Mouse (Mus musculus) embryo, embryonic 10.5 days (tissue): Measurements from ENCODE around the gene Synj2.

Experiments used
- DNase-seq: peaks from one replicate; pipeline ENCODE4 v3.0.0-alpha.2; 2015; ENCODE audit warnings: low spot score

Gene Synj2

DNA sequence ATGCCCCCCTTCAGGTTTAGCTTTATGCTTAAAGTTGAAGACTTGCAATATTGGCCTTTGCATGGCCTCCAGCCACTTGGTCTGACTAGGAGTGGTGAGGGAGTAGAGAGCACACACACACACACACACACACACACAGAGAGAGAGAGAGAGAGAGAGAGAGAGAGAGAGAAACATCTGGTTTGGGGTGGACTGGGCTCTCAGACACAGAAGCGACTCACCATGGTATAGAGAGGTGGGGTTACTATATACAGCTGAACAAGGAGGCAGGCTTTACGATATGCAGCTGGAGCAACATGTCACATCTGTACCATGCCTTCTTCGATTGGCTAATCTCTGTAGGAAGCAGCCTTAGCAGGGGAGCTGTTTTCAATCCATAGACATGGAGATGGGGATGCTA lies 5.4 kb upstream of the Synj2 start:
- DNase-seq: no peak

GRCm38 (mm10) chr17:5936276-5936675 lies 4.8 kb upstream of the Synj2 start:
- no peak for DNase-seq

DNA sequence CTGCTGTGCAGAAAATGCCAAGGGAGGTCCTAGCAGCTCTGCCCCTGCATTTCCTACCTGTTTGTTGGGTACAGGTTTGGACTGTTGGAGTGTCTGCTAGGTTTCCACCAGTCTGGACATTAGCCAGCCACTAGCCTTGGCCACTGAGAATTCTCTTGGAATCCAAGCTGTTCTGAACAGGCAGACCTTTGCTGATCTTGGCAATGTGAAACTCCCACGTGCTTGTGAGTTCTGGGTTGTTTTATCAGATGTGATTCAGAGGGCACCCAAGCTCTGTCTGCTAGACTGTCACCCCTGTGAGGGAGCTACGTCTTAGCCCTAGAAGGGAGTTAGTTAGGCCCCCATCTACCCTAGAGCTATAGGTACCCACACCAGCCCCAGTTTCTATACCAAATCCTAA lies 3.6 kb upstream of the Synj2 start:
- DNase-seq: no peak

DNA sequence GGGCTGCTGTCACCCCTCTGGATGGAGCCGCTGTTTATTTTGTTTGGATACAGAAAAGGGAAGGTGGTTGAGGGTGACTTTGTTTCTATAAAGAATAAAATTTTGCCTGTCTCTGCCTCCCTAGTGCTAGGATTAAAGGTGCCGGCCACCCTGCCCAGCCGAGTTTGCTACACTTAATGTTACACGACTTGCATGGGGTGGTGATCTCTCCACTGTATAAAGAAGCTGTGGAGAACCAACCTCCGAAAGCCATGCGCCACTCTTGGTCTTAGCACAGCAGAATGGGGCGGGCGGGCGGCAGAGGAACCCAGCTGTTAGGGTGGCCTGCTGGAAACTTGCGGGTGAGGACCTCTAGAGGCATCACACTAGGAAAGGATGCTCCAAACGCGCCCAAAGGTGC lies 1.2 kb upstream of the Synj2 start:
- no peak for DNase-seq

DNA sequence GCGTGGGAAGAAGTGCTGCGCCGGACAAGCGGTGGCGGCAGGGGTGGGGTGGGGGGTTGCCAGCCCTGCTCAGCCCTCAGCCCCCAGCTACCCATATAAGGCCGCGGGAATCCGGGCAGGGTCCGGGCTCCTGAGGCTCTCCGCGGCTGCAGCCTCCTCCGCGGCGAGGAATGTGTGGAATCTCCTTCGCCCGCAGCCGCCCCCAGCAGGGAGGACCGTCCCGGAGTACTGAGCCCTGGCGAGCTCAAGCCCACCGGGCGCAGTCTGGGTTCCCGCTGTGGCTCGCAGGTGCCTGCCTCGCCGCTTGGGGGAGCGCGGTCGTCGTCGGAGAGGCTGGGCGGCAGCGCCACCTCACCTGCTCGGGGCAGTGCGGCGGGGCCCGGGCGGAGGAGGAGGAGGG lies 288 bp upstream of the Synj2 start:
- DNase-seq: peak; percentile 82

DNA sequence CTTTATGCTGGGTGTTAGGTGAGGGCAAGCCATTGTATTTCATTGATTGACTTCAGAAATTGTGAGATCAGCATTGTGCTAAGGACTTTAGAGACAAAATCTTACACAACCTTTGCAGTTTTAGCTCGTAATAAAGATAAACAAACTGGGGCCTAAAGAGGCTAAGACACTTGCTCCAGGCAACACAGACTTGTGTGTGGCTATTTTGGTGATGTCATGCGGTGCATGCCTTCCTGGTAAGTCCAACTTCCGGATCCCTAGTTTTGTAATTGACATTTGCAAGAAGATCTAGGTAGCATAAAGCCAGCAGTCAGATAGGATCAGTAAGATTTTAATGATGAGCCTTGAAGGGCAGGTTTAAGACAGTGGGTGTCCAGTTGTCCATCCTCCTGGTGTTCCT lies 1.1 kb downstream of the Synj2 start:
- DNase-seq: no peak

- no peak for DNase-seq
These were observed 2.0 kb downstream of the Synj2 start for GRCm38 (mm10) chr17:5943053-5943452.

DNA sequence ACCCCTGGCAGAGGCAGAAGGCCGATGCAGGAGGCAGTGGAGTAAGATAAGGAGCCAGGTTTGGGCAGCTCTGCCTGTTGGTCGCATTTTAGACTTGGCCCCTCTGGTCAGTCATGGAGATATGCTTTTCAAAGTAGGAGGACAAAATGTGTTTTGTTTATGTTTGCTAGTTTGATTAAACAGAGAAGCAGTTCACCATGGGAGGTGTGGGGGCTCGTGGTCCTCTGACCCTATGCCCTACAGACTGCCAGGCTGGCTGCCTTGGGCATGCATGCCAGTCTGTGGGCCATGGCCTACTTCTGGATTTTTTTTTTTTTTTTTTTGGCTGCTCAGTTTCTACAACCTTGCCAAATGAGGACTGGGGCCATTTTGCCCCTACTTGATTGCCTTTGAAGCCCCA lies 6.0 kb downstream of the Synj2 start:
- no peak for DNase-seq

DNA sequence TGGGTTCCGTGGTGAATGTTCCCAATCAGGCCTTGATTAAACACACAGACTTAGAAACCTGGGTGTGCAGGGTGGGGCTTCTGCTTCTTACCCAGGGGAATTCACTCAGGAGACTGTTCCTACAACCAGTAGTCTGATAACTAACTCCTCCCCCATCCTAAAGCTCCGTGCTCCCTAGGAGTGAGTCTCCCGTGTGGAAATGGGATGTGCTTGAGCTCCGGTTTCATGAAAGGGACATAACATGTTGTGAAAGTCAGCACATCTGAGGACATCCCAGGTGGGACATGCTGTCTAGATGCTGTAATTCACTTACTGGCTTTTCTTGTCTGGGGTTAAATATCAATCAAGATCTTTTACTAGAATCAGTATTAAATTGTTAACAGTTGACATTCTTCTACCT lies 11.4 kb downstream of the Synj2 start:
- no peak for DNase-seq

GRCm38 (mm10) chr17:5956350-5957000 lies 15.4 kb downstream of the Synj2 start:
- no peak for DNase-seq

DNA sequence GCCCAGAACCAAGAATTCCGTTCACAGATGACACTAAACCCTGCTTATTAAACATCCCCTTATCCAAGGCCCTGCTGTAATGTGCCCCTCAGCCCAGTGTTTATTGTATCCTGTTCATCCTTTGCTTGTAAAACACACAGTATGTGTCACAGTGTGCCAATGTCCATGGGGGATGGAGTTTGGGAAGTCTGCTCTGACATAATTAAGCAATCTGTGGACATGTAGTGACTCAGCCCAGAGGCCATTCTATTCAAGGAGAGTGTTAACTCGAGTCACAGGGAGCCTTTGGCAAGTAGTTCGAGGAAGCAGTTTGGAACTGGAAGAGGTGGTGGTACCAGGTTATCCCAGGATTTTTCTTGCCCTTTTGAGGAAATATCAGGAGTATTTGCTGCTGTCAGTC lies 16.0 kb downstream of the Synj2 start:
- no peak for DNase-seq

DNA sequence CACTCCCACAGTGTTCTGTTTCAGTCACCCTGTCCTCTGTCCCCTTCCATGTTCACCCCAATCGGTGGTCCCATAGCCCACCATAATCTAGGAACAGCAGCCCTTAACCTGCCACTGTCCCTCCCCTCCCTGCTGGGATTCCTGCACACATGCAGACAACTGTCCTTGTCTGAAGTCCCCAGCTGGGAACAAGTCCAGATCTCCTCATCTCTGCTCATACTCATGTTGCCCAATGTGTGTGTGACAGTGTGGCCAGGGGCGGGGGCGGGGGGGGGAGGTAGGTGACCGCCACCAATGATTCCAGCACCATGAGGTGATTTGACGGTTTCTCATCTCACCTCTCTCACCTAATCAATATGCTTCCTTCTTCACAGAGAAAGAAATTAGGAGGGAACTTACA lies 17.1 kb downstream of the Synj2 start:
- DNase-seq: no peak

DNA sequence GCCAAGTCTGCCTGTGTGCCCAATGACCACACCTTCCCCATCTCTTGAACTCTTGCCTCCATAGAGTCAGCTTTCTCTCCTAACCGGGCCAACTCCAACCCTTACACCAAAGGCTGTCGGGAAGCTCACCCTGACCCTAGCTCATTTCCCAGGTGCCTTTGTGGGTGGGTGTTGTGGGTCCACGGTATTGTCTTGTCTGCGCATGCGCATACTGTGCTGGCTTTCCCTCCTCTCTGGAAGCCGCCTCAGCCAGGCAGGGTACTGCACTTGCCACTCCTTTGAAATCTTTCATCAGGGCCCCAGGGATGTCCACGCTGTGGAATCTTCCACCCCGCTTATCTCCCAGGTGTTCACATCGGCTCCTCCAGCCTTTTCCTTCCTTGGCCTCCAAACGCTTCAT lies 17.6 kb downstream of the Synj2 start:
- no peak for DNase-seq

- DNase-seq: no peak
These were observed 18.0 kb downstream of the Synj2 start for GRCm38 (mm10) chr17:5959096-5959495.

DNA sequence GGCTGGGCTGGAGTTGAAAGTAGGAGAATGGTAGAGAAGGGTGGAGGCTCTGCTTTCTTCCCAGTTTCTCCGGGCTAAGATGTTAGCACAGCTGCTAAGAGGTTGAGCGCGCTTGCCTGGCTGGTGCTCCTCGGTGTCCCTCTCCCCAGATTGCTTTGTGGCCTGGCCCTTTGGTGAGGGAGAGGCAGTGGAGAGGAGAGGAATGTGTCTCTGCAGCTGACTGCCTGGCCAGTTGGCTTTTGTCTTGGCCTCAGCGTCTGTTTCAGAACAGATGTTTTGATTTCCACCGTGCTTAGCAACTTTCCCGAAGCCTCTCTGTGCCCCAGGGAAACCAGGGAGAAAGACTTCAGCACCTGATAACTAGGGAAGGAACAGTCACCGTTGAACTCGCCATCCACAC lies 18.7 kb downstream of the Synj2 start:
- DNase-seq: no peak

DNA sequence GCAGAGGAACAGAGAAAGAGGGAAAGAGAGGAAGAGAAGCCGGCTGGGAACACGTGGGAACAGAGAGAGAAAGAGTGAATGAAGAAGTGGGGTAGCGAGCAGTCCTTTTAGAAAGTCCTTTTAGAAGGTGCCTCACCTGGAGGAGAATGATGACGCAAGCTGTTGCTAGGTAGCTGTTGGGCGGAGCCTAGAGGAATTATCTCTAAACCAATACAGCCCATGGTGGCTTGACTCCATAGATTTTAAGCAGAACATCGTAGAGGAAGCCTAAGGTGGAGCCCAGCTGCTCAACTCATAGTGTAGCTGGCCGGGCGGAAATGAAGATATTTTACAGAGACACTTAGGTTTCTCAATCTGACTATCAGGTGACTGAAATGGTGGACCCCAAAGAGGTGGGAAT lies 22.7 kb downstream of the Synj2 start:
- DNase-seq: no peak

DNA sequence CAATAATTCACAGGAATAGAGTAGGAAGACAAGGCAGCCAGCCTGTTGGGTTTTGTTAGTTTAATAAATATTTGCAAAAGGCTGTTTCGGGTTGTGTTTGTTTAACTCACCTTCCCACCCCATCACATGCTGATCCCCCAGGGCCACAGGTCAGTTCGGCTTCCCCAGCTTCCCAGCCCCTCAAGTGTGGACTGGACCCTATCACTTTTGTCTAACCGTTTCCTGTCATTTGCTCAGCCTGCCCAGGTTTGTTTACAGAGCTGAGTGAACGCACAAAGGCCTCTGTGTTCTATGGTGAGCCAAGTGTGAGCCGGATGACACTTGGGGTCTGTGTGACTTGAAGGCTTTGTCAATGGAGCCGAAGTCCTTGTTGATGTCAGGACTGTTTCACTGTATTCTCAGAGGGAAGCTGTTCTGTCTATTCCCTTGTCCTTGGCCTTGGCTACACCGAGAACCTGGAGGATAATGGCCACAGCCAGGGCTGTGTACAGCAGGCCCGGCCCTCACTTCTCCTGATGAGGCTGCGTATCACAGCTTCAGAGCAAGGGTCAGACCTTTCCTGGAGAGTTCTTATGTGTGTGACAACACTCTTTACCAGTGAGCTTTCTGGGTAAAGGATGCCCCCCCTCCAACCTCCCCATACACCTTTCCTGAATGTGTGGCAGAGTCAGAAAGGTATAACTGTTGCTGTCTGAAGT lies 24.2 kb downstream of the Synj2 start:
- DNase-seq: peak; percentile 47

DNA sequence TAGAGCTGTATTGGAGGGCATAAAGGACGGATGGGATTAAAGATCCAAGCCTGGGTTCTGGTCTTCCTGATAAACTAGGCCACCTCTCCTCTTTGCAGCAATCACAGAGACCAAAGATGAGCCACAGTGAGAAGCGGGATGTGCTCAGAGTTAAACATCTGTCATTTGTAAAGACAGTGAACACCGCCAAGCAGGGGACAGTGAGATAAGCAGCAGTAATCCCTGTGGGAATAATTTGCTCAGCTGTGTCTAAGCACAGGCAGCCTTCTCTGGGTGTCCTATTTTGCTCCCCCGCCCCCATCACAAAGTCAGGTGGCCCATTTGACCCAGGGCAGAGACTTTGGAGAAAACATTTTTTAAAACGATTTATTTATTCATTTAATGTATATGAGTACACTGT lies 25.6 kb downstream of the Synj2 start:
- no peak for DNase-seq

- DNase-seq: no peak
These were observed 27.5 kb downstream of the Synj2 start for GRCm38 (mm10) chr17:5968562-5968961.

GRCm38 (mm10) chr17:5969246-5969645 lies 28.2 kb downstream of the Synj2 start:
- DNase-seq: no peak

GRCm38 (mm10) chr17:5970298-5970821 lies 29.3 kb downstream of the Synj2 start:
- no peak for DNase-seq

GRCm38 (mm10) chr17:5973536-5973935 lies 32.5 kb downstream of the Synj2 start:
- DNase-seq: no peak

DNA sequence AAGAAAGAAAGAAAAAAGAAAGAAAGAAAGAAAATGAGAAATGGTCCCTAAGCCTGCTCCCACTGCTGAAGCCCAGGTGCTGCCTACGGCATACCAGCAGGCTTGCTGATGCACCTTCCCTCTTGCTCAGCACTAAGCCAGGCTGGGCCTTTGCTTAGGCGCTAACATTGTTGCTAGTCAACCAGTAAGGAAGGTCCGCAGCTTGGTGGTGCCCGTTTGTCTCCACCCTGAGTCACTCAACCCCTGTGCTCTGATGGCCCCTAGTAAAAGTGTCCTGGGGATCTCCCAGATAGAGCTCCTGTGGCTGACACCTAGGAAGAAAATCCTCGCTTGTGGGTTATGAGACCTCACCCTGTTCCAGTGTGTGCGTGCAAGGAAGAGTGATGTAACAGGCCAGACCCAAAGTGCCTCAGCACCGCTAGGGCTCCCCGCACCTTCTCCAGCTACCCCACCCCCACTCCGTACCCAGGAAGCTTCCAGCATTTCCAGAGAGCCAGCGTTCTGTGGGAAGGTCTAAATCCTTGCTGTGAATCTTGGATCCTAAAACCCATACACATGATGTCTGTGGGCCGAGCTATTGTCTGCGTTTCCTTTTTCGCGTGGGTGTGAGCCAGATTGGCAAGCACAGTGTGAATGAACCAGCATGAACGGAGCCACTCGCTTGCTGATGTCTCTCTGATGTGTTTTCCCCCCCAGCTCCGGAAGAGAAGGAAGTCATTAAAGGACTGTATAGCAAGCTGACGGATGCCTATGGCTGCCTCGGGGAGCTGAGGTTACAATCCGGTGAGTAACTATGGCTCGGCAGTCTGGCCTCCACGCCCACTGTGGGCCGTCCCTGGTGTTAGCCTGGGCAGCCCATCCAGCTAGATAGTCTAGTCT lies 34.3 kb downstream of the Synj2 start:
- DNase-seq: no peak
